Mouse (Mus musculus) lung, embryonic 14.5 days (tissue): ENCODE data around the gene Stx17. TPM values are rescaled to one million over a fixed set of nuclear protein-coding genes. Genes with fewer than 3 reads are reported as not detected.

Source experiments
- ATAC-seq: fragments of 200-750 bp; cut with Nextera tagmentation; 2 replicates; pipeline ENCODE4 v1.8.0; 2017; ENCODE audit warnings: mild to moderate bottlenecking, moderate TSS enrichment, moderate library complexity; ENCODE audit not compliant: insufficient read depth
- DNase-seq: peaks from one replicate; pipeline ENCODE4 v3.0.0-alpha.2; 2015
- H3K27ac ChIP-seq: fragments of 300-500 bp; sonication (generic); 2 replicates; pipeline ENCODE4 v1.5.1; 2014; ENCODE audit warnings: low read depth, mild to moderate bottlenecking, moderate library complexity
- H3K27me3 ChIP-seq: fragments of 300-500 bp; sonication (generic); 2 replicates; pipeline ENCODE4 v1.6.1; 2014; ENCODE audit warnings: low read length, control low read depth; ENCODE audit not compliant: insufficient read depth
- H3K36me3 ChIP-seq: fragments of 300-500 bp; sonication (generic); 2 replicates; pipeline ENCODE4 v1.6.1; 2014; ENCODE audit warnings: control low read depth; ENCODE audit not compliant: insufficient read depth
- H3K4me1 ChIP-seq: fragments of 300-500 bp; sonication (generic); 2 replicates; pipeline ENCODE4 v1.6.1; 2014; ENCODE audit warnings: antibody characterized with exemption, control low read depth; ENCODE audit not compliant: insufficient read depth
- H3K4me2 ChIP-seq: fragments of 300-500 bp; sonication (generic); 2 replicates; pipeline ENCODE4 v1.6.1; 2014; ENCODE audit warnings: mild to moderate bottlenecking
- H3K4me3 ChIP-seq: fragments of 300-500 bp; sonication (generic); 2 replicates; pipeline ENCODE4 v1.5.1; 2014; ENCODE audit warnings: low read depth, low read length
- H3K9ac ChIP-seq: fragments of 300-500 bp; sonication (generic); 2 replicates; pipeline ENCODE4 v1.6.1; 2014
- H3K9me3 ChIP-seq: fragments of 300-500 bp; sonication (generic); 2 replicates; pipeline ENCODE4 v1.6.1; 2016; ENCODE audit warnings: low read depth, low read length, control low read depth
- CTCF ChIP-seq: IDR thresholded peaks from 2 replicates; pipeline ENCODE4 v1.5.1; 2016; ENCODE audit warnings: antibody characterized with exemption, low read depth
- WGBS: fragments of 180-500 bp; shearing (Covaris S2); extraction: QIAGEN DNeasy Blood & Tissue Kit; methylation state at CpG from one replicate; pipeline ENCODE4 v1.1.7; 2014; 5-methylcytosine and 5-hydroxymethylcytosine counted together
- polyA plus RNA-seq: library from polyadenylated mRNA; unstranded; fragments of >200 nt; fragmentation: Nextera tagmentation; extraction: Ambion mirVana; gene quantifications from 2 replicates; pipeline ENCODE4 v1.2.1, GENCODE M21; 2014

Gene Stx17
- polyA plus RNA-seq, 1 experiment from 2014 or later, result 31.8 TPM

DNA sequence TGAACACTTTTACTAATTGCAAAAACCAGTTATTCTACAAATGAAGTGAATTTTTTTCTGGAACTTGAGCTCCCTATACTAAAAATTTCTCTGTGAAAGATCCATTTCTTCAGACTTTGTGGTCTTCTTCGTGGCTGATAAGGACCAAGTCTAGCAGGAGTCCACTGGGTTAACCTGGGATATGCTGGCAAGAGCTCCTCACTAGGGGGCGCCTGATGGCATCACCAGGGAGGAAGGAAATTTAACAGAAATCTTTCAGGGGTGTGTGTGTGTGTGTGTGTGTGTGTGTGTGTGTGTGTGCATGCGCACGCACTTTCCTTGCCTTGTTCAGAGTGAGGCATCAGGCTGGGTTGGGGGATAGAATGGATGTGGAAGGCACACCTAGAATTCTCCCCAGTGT is 8.5 kb upstream of the Stx17 start:
- Histone ChIP-seq H3K4me3 (no peak overlapping the region), H3K4me1 (no peaks in the 10 kb centered on the region), H3K27me3 (no peaks in the 10 kb centered on the region), H3K36me3 (no peaks in the 10 kb centered on the region), H3K4me2 (no peak overlapping the region), H3K9me3 (no peaks in the 10 kb centered on the region), H3K27ac (no peak overlapping the region), H3K9ac (no peak overlapping the region)
- no peak for ATAC-seq
- DNase-seq, result peak; percentile 25
- WGBS, result 60% methylated on average over 4 of the region's 4 CpGs
- TF ChIP-seq CTCF, result peak; percentile 43

DNA sequence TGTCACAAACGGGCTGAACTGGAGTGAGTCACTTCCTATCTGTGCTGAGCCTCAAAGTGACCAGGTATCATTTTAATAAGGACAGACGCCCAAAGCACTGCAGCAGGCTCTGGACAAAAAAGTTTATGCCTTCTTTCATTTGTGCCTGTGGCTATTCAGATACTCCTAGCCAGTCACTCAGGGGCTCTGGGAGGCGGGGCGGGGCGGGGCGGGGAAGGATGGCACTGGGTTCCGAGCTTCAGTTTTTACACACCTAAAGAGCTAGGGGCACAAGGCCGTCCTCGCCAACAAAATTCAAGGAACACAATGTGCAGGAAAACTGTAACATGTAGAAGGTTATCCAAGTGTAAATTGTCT is 321 bp upstream of the Stx17 start:
- peak overlapping the region; percentile 85; the same call in 1 of the 2 replicates for H3K9ac ChIP-seq
- 3% methylated on average over 9 of the region's 9 CpGs for WGBS
- peak overlapping the region; percentile 75 for H3K4me3 ChIP-seq
- ATAC-seq (peak; percentile 89), DNase-seq (no peak)
- H3K27ac ChIP-seq, result no peak overlapping the region
- TF ChIP-seq CTCF, result no peak
- H3K36me3 ChIP-seq, result no peaks in the 10 kb centered on the region
- no peaks in the 10 kb centered on the region for H3K9me3 ChIP-seq
- no peaks in the 10 kb centered on the region for H3K4me1 ChIP-seq
- H3K4me2 ChIP-seq, result peak overlapping the region; percentile 77
- no peaks in the 10 kb centered on the region for H3K27me3 ChIP-seq

- DNase-seq, result no peak
- no peak for ATAC-seq
- Histone ChIP-seq H3K36me3 (peaks cover 29% of the 10 kb centered on the region; the same call in 1 of the 2 replicates), H3K4me2 (no peak overlapping the region), H3K4me3 (no peak overlapping the region), H3K9me3 (no peaks in the 10 kb centered on the region), H3K9ac (no peak overlapping the region), H3K27me3 (no peaks in the 10 kb centered on the region), H3K27ac (no peak overlapping the region), H3K4me1 (no peaks in the 10 kb centered on the region)
- TF ChIP-seq CTCF, result no peak
- WGBS, result 76% methylated on average over 6 of the region's 6 CpGs
Measured at GRCm38 (mm10) chr4:48130314-48130713, 5.6 kb downstream of the Stx17 start.

DNA sequence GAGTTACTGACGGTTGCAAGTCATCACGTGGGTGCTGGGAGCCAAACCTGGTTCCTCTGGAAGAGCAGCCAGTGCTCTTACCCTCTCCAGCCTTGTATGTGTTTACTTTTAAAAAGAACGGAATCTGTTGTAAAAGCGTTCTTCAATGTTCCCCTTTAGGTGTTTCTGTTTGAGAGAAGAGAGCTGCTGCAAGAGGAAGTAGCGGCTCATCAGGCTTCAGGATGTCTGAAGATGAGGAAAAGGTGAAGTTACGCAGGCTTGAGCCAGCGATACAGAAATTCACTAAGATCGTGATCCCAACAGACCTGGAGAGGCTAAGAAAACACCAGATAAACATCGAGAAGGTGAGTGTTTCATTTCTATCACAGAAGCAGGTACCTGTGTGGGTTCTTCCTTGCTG is 6.9 kb downstream of the Stx17 start:
- WGBS, result 92% methylated on average over 9 of the region's 9 CpGs
- H3K9me3 ChIP-seq, result no peaks in the 10 kb centered on the region
- H3K4me3 ChIP-seq, result no peak overlapping the region
- peaks cover 32% of the 10 kb centered on the region; the same call in 1 of the 2 replicates for H3K36me3 ChIP-seq
- no peak for ATAC-seq
- no peaks in the 10 kb centered on the region for H3K4me1 ChIP-seq
- H3K27ac ChIP-seq, result no peak overlapping the region
- no peaks in the 10 kb centered on the region for H3K27me3 ChIP-seq
- no peak for TF ChIP-seq CTCF
- no peak for DNase-seq
- no peak overlapping the region for H3K4me2 ChIP-seq
- no peak overlapping the region for H3K9ac ChIP-seq

DNA sequence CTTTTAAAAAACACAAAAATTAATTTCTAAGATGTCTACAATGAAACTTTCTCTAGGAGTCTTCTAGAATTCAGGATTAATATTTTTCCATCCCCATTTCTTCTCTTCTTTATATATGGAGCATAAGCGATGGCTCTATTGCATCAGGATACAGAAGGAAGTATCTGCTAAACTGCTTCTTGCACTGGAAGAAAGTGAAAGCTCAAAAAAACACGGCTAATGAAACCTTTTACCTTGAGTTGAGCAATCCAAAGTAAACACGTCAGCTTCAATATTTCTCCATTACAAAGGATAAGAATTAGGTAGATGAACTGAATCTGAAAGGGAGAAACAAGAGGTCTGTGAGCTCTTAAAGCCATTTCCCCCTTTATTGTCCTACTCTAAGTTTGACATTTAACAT is 8.0 kb downstream of the Stx17 start:
- peaks cover 35% of the 10 kb centered on the region; the same call in 1 of the 2 replicates for H3K36me3 ChIP-seq
- 79% methylated on average over 3 of the region's 3 CpGs for WGBS
- DNase-seq, result no peak
- TF ChIP-seq CTCF, result no peak
- H3K9ac ChIP-seq, result no peak overlapping the region
- H3K9me3 ChIP-seq, result no peaks in the 10 kb centered on the region
- no peak overlapping the region for H3K4me2 ChIP-seq
- no peak overlapping the region for H3K27ac ChIP-seq
- H3K4me1 ChIP-seq, result no peaks in the 10 kb centered on the region
- H3K4me3 ChIP-seq, result no peak overlapping the region
- ATAC-seq, result no peak
- no peaks in the 10 kb centered on the region for H3K27me3 ChIP-seq

DNA sequence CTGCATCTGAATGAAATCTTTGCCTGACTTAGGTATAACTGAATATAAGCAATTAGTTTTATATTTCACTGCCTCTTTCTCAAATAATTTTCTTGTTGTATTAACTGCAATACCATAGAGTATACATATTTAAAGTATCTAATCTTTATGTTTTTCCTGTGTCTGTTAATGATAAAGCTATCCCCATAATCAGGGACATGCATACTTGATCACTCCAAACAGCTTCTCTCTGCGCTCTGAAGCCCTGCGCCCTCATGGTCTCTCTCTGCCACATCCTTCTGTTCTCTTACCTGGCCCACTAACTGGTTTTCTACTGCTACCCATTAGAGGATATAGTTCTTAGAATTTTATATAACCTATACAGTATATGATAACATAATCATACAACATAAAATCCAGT is 24.8 kb downstream of the Stx17 start:
- DNase-seq (no peak), ATAC-seq (no peak)
- Histone ChIP-seq H3K9me3 (no peaks in the 10 kb centered on the region), H3K36me3 (peaks cover 5% of the 10 kb centered on the region; the same call in 1 of the 2 replicates), H3K4me2 (no peak overlapping the region), H3K4me1 (no peaks in the 10 kb centered on the region), H3K27me3 (no peaks in the 10 kb centered on the region), H3K27ac (no peak overlapping the region), H3K9ac (no peak overlapping the region), H3K4me3 (no peak overlapping the region)
- TF ChIP-seq CTCF, result no peak
- 87% methylated on average over 2 of the region's 2 CpGs for WGBS

GRCm38 (mm10) chr4:48153229-48153628 is 28.5 kb downstream of the Stx17 start:
- no peaks in the 10 kb centered on the region for H3K4me1 ChIP-seq
- no peaks in the 10 kb centered on the region for H3K9me3 ChIP-seq
- no peak overlapping the region for H3K27ac ChIP-seq
- no peak overlapping the region for H3K4me3 ChIP-seq
- H3K9ac ChIP-seq, result no peak overlapping the region
- WGBS, result 86% methylated on average over 5 of the region's 5 CpGs
- ATAC-seq (no peak), DNase-seq (no peak)
- no peak for TF ChIP-seq CTCF
- H3K27me3 ChIP-seq, result no peaks in the 10 kb centered on the region
- no peak overlapping the region for H3K4me2 ChIP-seq
- peaks cover 5% of the 10 kb centered on the region; the same call in 1 of the 2 replicates for H3K36me3 ChIP-seq

- peaks cover 4% of the 10 kb centered on the region for H3K36me3 ChIP-seq
Measured at GRCm38 (mm10) chr4:48155864-48156263, 31.1 kb downstream of the Stx17 start.

More at GRCm38 (mm10) chr4:48155864-48156263, 31.1 kb downstream of the Stx17 start:
- Histone ChIP-seq H3K27me3 (no peaks in the 10 kb centered on the region), H3K4me1 (no peaks in the 10 kb centered on the region), H3K4me2 (no peak overlapping the region), H3K4me3 (no peak overlapping the region), H3K9me3 (no peaks in the 10 kb centered on the region), H3K9ac (no peak overlapping the region), H3K27ac (no peak overlapping the region)
- peak; percentile 5 for DNase-seq
- TF ChIP-seq CTCF, result no peak
- 68% methylated on average over 1 of the region's 1 CpGs for WGBS
- ATAC-seq, result peak; percentile 58; the same call in 1 of the 2 replicates
